Mouse (Mus musculus): ENCODE results near the gene C1qtnf3.

C1qtnf3 gene

DNA sequence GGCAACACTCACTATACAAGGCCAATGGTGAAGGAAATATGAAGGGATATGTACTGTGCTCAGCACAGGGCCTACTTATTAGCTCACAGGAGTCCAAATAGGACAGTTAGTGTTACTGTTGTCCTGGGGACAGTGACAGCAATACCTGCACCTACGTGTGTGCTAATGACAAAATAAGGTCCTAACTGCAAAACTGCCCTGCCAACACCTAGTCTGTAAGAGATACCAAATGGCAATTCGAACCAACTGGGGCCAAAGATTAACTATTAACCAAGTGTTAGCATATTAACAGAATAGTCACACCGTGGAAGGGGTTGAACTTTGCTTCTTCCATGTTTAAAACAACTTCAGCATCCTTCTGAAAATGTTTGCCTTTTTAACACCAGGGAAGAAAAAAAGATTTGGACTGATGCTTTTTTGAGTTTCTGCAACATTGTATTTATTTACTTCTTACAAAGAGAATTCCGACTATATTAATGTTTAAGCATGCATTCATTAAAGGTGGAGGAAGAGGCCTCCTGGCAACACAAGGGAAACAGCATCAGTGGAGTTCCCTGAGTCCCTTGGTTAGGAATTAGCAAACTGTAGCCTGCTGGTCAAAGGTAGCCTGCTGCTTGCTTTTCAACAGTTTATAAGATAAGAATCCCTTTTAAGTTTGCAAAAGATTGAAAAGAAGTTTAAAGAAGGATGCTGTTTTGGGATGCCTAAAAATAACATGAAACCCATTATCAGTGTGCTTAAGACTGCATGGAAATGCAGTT lies 74.8 kb downstream of the C1qtnf3 start:
- in situ Hi-C loops (cut with MboI, MseI), result no loop called here
